Mouse (Mus musculus) MEL-GATA-1-ER (cell line): Measurements from ENCODE around the gene Dennd6a.
A peak's percentile ranks its signal among the peaks of the same experiment; 100 is the strongest.
"Not testable (repeated sequence)": the region's sequence is repeated elsewhere in the genome, so short reads cannot be mapped to it uniquely, and the experiment has no call there.

Source experiments
- DNase-seq: peaks from one replicate; pipeline ENCODE4 v3.0.0-alpha.2; 2012; ENCODE audit warnings: low read depth; ENCODE audit errors: extremely low read depth

The Dennd6a gene

DNA sequence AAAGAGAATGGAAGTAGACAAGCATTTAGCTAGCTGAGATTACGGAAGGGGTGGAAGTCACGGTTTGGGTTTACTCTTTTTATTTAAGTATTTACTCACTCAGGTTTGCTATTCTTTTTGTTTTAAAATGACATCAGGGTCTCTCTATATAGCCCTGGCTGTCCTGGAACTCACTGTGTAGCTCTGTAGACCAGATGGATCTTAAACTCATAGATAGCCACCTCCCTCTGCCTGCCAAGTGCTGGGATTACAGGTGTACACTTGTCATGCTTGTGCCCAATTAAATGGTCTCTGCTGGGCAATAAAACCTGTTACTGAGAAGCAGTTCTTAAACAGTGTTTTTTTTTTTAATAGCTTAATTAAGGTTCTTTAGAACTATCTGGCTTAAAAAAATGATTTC lies 66.3 kb downstream of the Dennd6a start:
- DNase-seq = no peak

GRCm38 (mm10) chr14:26643006-26643624 lies 69.5 kb downstream of the Dennd6a start:
- no peak for DNase-seq

- no peak for DNase-seq
Measured at GRCm38 (mm10) chr14:26645989-26646650, 72.5 kb downstream of the Dennd6a start.

DNA sequence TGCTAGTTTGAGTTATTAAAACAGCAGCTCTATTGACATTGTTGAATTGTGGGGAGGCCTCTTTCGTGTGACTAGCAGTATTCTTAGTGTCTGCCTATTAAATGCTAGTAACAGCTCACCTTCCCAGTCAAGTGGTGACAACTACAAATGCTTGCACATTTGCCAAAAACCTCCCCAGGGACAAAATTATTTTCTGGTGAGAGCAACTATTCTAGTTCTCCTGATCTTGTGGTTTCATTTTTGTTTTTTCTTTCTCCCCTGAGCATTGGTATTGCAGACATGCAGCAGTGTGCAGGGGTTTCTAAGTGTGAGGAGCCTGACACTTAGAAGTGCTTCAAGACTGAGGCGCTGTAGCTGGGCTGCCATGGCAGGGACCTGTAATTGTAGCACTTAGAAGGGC lies 74.2 kb downstream of the Dennd6a start:
- no peak for DNase-seq

- no peak for DNase-seq
Measured at GRCm38 (mm10) chr14:26651901-26652300, 78.2 kb downstream of the Dennd6a start.

- no peak for DNase-seq
Measured at GRCm38 (mm10) chr14:26658178-26658577, 84.5 kb downstream of the Dennd6a start.

DNA sequence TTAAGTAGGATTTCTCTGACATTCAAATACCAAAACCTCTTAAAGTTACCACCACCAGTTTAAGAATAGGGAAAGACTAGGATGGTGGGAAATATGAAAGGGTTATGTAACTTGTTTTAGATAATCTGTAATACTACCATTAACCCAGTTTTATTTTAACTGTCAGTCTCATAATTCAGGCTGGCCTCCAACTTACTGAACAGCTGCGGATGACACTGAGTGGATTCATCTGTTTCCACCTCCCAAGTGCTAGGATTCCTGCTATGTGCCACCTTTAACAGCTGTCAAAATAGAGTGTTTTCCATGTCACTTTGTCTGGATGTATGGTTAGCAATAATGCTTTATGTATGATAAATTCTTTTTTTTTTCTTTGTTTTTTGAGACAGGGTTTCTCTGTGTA lies 86.6 kb downstream of the Dennd6a start:
- no peak for DNase-seq

- no peak for DNase-seq
Measured at GRCm38 (mm10) chr14:26662016-26662415, 88.4 kb downstream of the Dennd6a start.

DNA sequence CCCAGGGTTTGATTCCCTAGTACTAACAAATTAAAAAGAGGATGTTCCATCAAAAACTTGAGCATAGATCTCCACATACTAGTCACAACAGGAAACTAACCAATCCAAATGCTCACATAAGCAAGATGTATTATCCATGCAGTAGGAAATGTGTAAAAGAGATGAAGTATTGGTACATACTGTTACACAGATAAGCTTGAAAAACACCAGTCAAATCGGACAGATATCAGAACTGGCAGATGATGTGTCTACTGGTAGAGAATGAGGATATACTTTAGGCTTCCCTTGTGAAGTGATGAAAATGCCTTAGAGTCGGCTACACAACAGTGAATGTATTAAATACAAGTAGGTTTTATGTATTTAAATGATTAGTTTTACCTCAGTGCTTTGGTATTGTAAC lies 88.8 kb downstream of the Dennd6a start:
- DNase-seq = no peak

- no peak for DNase-seq
Measured at GRCm38 (mm10) chr14:26663851-26664250, 90.2 kb downstream of the Dennd6a start.

GRCm38 (mm10) chr14:26667991-26668370 lies 94.3 kb downstream of the Dennd6a start:
- no peak for DNase-seq

GRCm38 (mm10) chr14:26668371-26669291 lies 95.0 kb downstream of the Dennd6a start:
- DNase-seq = no peak

DNA sequence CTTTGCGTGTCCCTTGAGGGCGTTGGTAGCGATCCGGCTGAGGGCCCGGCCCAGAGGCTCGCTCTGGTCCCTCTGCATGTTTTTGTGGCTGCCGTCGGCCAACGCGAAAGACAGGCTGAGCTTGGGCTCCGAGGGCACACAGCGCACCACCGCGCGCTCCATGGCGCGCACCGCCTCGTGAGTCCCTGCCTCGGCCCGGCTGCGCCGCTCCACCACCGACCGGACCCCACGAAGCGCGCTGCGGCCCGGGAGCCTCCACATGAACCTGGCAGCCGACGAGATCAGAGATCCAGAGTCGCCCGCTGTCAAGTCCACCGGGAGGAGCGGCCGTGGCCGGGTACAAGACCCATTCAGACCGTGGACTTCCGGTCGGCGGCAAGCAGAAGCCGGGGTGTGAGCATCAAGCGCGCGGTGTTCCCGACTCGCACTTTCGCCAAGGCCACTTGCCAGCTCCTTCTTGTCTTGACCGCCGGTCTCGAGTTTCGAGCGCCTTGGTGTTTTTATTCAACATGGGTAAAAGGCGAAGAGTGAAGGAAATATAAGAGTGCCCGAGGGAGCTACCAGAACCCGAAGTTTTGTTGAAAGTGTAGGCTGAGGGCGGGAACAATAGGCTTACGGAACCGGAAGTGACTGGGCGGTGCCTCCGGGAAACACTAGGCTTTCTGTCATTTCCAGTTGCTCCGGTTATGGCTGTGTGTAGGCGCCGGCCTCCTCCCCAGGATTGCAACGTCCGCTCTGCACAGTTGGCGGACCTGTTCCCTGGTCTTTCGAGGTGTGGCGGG lies 95.8 kb downstream of the Dennd6a start, which contains the start of gene Pde12:
Pde12 (minus strand) TSS at position 592 of the 782 bp plus-strand sequence.
- DNase-seq = peak; percentile 88

DNA sequence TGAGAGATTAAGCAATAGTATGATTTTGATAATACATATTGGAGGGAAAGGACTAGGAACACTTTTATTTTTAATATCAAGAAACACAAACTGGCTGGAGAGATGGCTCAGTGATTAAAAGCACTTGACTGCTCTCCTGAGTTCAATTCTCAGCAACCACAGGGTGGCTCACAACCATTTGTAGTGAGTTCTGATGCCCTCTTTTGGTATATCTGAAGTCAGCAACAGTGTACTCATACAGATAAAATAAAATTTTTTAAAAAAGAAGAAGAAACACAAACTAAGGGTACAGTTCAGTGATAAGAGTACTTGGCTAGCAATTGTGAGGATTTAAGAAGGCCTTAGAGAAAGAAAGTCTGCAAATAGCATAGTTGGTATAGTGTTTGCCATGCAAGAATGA lies 97.3 kb downstream of the Dennd6a start:
- DNase-seq = peak; percentile 52

DNA sequence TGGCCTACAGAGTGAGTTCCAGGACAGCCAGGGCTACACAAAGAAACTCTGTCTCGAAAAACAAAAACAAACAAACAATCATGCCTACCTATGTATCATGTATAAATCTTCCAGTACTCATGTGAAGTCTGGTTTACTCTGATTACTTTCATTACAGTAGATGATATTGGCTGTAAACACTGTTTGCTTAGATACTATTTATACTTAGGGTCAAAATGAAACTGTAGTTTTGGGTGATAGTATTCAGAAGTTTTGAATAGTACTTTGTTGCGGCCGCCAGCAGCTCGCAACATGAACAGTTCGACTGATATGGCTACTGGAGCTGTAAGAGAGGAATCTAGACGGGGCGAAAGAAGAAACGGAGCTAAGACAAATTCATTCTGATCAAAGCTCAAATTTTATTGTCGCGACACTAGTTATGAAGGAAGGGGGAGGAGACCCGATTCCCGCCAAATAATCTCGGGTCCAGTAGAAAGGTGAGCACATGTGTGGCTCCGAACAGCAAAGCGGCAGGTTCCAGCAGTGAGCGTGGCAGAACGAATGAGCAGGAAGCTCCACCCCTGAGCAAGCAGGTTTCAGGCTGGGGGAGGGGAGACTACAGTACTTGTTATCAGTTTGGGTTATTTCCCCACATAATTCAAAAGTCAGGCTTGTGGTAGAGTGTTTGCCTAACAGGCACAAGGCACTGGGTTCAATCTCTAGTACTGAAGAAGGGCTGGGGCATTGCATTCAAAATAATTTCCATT lies 98.4 kb downstream of the Dennd6a start:
- DNase-seq = peak; percentile 74

DNA sequence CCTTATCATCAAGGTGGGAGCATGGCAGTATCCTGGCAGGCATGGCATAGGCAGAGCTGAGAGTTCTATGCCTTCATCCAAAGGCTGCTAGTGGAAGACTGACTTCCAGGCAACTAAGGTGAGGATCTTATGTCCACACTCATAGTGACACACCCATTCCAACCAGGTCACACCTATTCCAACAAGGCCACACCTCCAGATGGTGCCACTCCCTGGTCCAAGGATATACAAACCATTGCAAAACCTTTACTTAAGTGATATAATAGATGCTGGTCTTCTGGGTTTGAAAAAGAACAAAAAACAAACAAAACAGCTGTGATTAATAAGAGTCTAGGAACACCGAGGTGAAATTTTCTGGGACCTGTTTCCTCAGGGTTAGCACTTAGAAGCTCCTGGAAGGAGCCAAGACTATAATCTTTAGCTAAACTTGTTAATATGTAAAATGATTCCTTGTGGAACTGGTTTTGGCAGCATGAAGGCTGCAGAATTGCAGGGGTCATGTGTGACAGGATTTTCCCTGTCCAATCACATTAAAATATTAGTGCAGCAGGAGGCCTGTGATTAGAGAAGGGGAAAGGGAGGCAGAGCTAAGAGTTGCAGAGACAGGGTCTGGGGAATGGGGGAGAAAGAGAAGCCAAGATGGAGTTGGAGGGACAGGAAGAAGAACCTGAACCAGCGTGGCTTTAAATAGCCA lies 101.0 kb downstream of the Dennd6a start:
- not testable (repeated sequence) for DNase-seq

- no peak for DNase-seq
Measured at GRCm38 (mm10) chr14:26675371-26675770, 101.7 kb downstream of the Dennd6a start.

DNA sequence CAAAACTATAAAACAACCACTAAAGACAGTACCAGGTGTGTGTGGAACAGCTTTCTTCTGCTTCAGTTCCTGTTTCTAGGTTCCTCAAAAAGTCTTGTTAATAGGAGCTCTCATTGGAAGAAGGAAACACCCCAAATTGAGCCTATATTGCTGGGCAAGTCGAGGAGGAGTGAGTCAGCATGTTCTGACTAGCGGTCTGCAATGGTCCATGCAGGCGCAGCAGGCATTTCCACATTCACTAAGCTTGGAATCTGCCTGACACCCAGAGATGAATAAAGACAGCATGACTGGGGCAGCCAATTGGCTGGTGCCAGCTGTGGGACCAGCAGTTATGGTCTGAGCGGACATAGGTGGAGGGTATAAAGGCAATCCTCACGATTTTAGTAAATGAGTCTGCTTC lies 102.1 kb downstream of the Dennd6a start:
- DNase-seq = peak; percentile 91
